Mouse (Mus musculus): Measurements from ENCODE around the gene Tmem150b. TPM values are rescaled to one million over a fixed set of nuclear protein-coding genes. Genes with fewer than 3 reads are reported as not detected.
A peak's percentile ranks its signal among the peaks of the same experiment; 100 is the strongest.

The Tmem150b gene
- polyA plus RNA-seq, 1 experiment from 2014 or later = 0.13 TPM

DNA sequence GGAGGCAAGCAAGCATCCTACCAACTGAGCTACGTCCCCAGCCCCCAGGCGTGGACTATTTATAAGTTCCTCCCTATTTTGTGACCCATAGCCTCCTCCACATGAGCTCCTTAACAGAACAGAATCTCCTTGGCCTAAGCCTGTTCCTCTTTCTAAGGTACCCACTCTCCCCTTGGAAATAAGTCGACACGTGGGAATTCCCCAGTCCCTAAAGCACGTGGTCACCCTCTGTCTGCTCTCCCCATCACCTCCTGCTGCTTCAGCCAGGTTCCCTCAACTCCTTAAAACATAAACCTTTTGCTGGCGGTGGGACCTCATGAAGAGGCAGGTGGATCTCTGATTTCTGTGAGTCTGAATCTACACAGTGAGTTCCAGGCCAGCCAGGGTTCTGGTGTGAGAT lies 8.1 kb downstream of the Tmem150b start:
- H3K4me3 ChIP-seq = no peak overlapping the region
- WGBS = 73% methylated on average over 6 of the region's 6 CpGs

DNA sequence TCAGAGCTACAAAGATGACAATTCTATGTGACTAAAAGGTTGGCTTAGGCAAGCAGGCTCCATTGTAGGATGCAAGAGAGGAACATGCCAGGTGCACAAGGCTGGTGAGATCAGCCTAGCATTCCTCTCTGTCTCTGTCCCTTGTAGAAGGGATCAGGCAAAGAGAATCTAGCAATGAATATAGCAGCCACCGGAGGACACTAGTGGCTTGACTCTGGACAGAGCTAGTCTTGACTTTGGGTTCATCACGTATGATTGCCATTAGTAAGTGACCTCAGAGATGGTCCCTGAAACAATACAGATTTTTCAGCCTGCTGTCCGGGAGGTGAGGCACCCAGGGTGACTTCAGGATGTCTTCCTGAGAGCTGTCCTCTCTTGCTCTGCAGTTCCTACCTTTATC lies 12.5 kb downstream of the Tmem150b start:
- no peak overlapping the region for H3K4me2 ChIP-seq (replicated peaks)
- H3K27me3 ChIP-seq = no peaks in the 10 kb centered on the region
- H3K4me1 ChIP-seq = no peaks in the 10 kb centered on the region
- H3K9me3 ChIP-seq = no peaks in the 10 kb centered on the region
- H3K4me3 ChIP-seq = no peak overlapping the region
- no peak overlapping the region for H3K9ac ChIP-seq
- WGBS = 81% methylated on average over 3 of the region's 3 CpGs
- H3K36me3 ChIP-seq = peaks cover 97% of the 10 kb centered on the region
- ATAC-seq (ENCODE audit: low FRiP score, low read depth) = no peak
- no peak overlapping the region for H3K27ac ChIP-seq

More for the DNA sequence above, 8.1 kb downstream of the Tmem150b start:
- Histone ChIP-seq H3K4me2 (replicated peaks) (no peak overlapping the region), H3K9me3 (no peaks in the 10 kb centered on the region), H3K4me1 (no peaks in the 10 kb centered on the region), H3K27ac (no peak overlapping the region), H3K9ac (no peak overlapping the region), H3K36me3 (peaks cover 59% of the 10 kb centered on the region), H3K27me3 (no peaks in the 10 kb centered on the region)
- ATAC-seq (ENCODE audit: low FRiP score, low read depth) = no peak

DNA sequence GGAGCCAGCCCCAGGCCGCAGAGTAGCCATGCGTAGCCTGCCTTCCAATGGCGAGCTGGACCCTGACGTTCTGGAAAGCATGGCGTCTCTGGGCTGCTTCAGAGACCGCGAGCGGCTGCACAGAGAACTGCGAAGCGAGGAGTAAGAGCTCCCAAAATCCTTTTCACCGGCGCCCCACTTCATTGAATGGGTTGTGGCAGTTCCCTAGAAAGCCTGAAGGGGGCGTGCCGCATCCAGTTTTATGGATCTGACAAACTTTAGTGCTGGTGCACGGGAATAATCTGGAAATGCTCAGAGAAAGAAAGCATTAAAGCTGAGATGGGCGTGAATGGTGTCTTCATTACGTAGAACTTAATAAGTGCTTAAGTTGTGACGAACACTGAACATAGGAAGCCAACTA lies 20.0 kb downstream of the Tmem150b start:
- no peak for ATAC-seq (ENCODE audit: low FRiP score, low read depth)
- no peak overlapping the region for H3K27ac ChIP-seq
- 48% methylated on average over 18 of the region's 18 CpGs for WGBS
- H3K36me3 ChIP-seq = peaks cover 88% of the 10 kb centered on the region
- H3K27me3 ChIP-seq = no peaks in the 10 kb centered on the region
- H3K4me1 ChIP-seq = no peaks in the 10 kb centered on the region
- H3K4me2 ChIP-seq (replicated peaks) = no peak overlapping the region
- H3K9ac ChIP-seq = no peak overlapping the region
- no peaks in the 10 kb centered on the region for H3K9me3 ChIP-seq
- H3K4me3 ChIP-seq = no peak overlapping the region

DNA sequence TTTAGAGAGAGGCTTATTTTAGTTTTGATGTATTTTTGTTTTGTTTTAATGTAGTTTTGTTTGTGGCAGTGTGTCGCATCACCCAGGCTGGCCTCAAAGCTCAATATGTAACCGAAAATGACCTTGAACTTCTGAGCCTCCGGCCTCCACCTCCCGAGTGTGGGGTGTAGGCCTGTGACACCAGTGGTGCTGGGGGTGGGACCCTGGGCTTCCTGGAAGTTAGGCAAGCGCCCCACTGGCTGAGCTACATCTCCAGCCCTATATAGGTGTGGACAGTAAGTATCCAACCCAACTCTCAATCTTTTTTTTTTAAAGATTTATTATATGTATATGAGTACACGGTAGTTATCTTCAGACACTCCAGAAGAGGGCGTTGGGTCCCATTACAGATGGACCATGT lies 21.9 kb downstream of the Tmem150b start:
- Histone ChIP-seq H3K9ac (no peak overlapping the region), H3K4me1 (no peaks in the 10 kb centered on the region), H3K4me2 (replicated peaks) (no peak overlapping the region), H3K9me3 (no peaks in the 10 kb centered on the region), H3K36me3 (peaks cover 87% of the 10 kb centered on the region), H3K27me3 (no peaks in the 10 kb centered on the region), H3K27ac (no peak overlapping the region), H3K4me3 (no peak overlapping the region)
- ATAC-seq (ENCODE audit: low FRiP score, low read depth) = no peak
- 95% methylated on average over 7 of the region's 7 CpGs for WGBS

DNA sequence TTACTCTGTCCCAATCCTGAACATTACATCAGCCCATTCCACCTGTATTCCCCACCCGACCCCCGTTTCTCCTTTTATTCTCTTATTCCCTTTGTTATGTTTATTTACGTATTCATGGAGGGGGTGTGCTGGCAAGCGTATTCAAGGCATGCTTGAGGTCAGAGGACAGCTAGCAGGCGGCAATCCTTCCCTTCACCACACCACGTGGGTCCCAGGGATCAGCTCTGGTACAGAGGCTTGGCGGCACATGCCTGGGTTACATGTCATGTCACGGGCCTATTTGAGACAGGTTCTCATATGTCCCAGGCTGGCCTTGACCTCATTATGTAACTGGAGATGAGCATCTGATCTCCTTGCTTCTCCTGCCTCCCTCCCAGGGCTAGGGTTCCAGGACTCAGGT lies 22.7 kb downstream of the Tmem150b start:
- H3K27ac ChIP-seq = no peak overlapping the region
- no peaks in the 10 kb centered on the region for H3K27me3 ChIP-seq
- no peaks in the 10 kb centered on the region for H3K4me1 ChIP-seq
- no peak overlapping the region for H3K9ac ChIP-seq
- WGBS = 68% methylated on average over 8 of the region's 8 CpGs
- peaks cover 85% of the 10 kb centered on the region for H3K36me3 ChIP-seq
- no peak overlapping the region for H3K4me3 ChIP-seq
- no peak overlapping the region for H3K4me2 ChIP-seq (replicated peaks)
- H3K9me3 ChIP-seq = no peaks in the 10 kb centered on the region
- no peak for ATAC-seq (ENCODE audit: low FRiP score, low read depth)

DNA sequence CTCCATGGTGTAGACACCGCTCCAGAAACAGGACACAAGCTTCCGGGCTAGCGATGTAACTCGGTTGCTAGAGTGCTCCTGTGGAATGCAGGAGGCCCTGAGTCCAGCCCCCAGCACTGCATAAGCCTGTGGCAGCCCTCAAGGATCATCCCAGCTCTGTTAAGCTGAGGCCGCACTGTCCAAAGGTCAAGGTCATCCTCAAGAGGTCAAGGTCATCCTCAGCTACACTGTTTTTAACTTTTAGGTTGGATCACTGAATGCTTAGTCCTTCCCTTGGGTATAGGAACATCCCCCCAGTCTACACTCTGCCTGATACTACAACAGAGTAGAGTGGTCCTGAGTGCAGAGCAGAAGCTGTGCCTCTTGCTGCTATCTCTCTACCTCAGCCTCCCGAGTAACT lies 32.0 kb downstream of the Tmem150b start:
- no peak overlapping the region for H3K4me3 ChIP-seq
- peaks cover 13% of the 10 kb centered on the region for H3K4me1 ChIP-seq
- H3K27me3 ChIP-seq = no peaks in the 10 kb centered on the region
- no peaks in the 10 kb centered on the region for H3K9me3 ChIP-seq
- peaks cover 50% of the 10 kb centered on the region for H3K36me3 ChIP-seq
- H3K4me2 ChIP-seq (replicated peaks) = no peak overlapping the region
- H3K27ac ChIP-seq = no peak overlapping the region
- 96% methylated on average over 6 of the region's 6 CpGs for WGBS
- ATAC-seq (ENCODE audit: low FRiP score, low read depth) = no peak
- H3K9ac ChIP-seq = no peak overlapping the region

DNA sequence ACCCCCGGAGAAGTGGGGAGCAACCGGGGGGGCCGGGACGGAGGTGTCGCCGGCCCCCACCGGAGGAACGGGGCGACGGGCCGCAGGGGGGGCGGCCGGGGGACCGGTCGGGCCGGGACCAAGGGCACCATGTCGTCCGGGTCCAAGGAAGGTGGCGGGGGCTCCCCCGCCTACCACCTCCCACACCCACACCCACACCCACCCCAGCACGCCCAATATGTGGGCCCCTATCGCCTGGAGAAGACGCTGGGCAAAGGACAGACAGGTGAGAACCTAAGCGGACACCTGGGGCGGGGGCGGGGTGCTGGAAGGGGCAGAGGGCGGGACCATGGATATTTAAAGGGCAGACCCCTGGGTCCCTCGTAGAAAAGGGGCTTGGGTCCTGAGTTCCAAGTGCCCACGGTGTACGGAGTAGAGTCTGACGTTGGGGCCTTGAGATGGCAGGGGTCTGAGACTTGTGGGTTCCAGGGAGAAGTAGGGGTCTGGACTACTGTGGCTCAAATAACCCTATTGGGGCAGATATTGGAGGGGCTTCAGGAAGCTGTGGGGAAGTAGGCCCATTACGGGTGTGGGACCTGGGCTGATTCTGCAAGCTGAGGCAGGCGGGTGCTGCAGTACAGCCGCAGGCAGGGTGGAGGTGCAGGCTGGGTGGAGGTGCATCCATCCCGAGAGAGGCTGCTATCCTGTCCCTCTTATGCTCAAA lies 33.9 kb downstream of the Tmem150b start:
- H3K4me1 ChIP-seq = peaks cover 13% of the 10 kb centered on the region
- peak overlapping the region; percentile 93 for H3K27ac ChIP-seq
- ATAC-seq (ENCODE audit: low FRiP score, low read depth) = peak; percentile 51
- peak overlapping the region; percentile 76 for H3K4me2 ChIP-seq (replicated peaks)
- H3K36me3 ChIP-seq = peaks cover 36% of the 10 kb centered on the region
- peak overlapping the region; percentile 89 for H3K4me3 ChIP-seq
- H3K9me3 ChIP-seq = no peaks in the 10 kb centered on the region
- 6% methylated on average over 28 of the region's 35 CpGs for WGBS
- no peaks in the 10 kb centered on the region for H3K27me3 ChIP-seq
- peak overlapping the region; percentile 99 for H3K9ac ChIP-seq

DNA sequence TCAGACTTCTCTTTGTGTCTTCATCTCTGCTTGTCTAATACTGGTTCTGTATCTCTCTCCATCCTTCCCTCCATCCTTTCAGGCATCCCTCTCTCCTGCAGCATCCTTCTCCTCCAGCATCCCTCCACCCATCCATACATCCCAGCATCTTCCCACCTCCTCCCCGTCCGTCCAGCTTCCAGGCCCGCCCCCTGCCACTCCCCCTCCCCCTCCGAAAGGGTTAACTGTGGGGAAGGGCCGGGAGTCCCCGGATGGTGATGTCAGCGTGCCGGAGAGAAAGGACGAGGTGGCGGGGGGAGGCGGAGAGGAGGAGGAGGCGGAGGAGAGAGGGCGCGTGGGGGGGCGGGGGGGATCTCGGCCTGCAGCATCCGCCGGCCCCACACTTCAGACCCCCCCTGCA lies 34.7 kb downstream of the Tmem150b start, which contains the start of gene Brsk1:
Gene Brsk1, plus strand, starts transcription at position 218 of the 400 bp plus-strand sequence.
- WGBS = 0% methylated on average over 4 of the region's 18 CpGs
- peak; percentile 34 for ATAC-seq (ENCODE audit: low FRiP score, low read depth)

DNA sequence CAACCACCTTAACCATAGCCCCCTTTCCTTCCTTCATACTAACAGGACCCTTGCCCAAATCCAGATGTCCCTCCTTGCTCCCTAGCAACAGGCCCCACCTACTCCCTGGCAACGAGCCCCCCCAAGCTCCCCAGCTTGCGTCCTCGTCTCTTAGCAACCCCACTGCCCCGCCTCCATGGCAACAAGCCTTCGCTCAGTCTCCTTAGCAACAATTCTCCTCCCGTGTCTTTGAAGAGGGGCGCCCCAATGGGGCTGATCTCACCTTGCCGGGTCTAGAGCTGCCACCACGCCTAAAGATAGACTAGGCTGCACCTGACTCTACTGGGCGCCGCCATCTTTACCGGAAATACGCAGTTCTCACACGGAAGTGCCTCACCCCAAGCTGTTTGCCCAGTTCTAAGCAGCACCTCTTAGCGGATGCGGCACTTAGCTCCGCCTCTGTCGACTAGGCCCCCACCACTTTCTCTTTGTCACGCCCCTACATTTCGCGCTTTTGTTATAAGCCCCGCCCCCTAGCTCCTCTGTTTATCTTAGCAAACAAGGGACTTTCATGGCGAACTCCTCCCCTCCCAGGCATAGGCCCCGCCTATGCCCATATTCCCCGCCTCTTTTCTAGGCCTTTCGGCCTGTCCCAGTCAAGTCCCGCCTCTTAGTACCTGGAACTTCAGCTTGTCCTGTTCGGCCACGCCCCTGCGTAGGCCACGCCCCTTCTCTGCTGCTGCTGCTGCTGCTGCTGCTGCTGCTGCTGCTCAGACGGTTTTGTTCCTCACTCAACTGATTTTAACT lies 40.2 kb downstream of the Tmem150b start, which contains the start of gene Hspbp1:
Gene Hspbp1, minus strand, starts transcription at position 437 of the 786 bp plus-strand sequence.
- peaks cover 7% of the 10 kb centered on the region for H3K4me1 ChIP-seq
- under 1% methylated on average over 32 of the region's 32 CpGs for WGBS
- peak; percentile 98 for ATAC-seq (ENCODE audit: low FRiP score, low read depth)
- H3K27ac ChIP-seq = peak within 1 kb of the TSS; percentile 33; the same call in 1 of the 2 replicates
- peak within 1 kb of the TSS; percentile 72 for H3K9ac ChIP-seq
- H3K36me3 ChIP-seq = peaks cover 22% of the 10 kb centered on the region
- peak within 1 kb of the TSS; percentile 98 for H3K4me2 ChIP-seq (replicated peaks)
- no peaks in the 10 kb centered on the region for H3K27me3 ChIP-seq
- no peaks in the 10 kb centered on the region for H3K9me3 ChIP-seq
- peak within 1 kb of the TSS; percentile 74 for H3K4me3 ChIP-seq

More for the DNA sequence above, 34.7 kb downstream of the Tmem150b start, which contains the start of gene Brsk1:
- H3K27me3 ChIP-seq = no peaks in the 10 kb centered on the region
- peaks cover 29% of the 10 kb centered on the region for H3K36me3 ChIP-seq
- peaks cover 13% of the 10 kb centered on the region for H3K4me1 ChIP-seq
- H3K9me3 ChIP-seq = no peaks in the 10 kb centered on the region
- H3K9ac ChIP-seq = peak within 1 kb of the TSS; percentile 99
- H3K4me2 ChIP-seq (replicated peaks) = peak within 1 kb of the TSS; percentile 76
- H3K27ac ChIP-seq = peak within 1 kb of the TSS; percentile 93
- peak within 1 kb of the TSS; percentile 89 for H3K4me3 ChIP-seq

DNA sequence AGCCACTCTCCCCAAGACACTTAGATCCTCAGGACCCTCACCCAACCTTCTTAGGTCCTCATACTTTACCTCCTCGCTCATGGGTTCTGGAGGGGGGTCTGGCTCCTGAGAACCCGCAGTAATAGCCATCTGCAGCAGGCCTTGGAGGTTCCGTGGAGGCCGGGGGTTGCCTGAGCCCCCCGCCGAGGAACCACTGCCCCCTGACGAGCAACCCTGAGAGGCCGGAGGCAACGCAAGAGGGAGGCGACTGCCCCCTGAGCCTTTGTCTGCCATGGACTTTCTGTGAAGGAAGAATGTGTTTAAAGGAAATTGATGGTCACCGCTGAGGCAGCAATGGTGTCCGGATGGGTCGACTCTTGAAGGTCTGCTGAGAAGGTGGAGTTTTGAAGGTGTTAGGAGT lies 40.8 kb downstream of the Tmem150b start:
- Histone ChIP-seq H3K4me2 (replicated peaks) (peak overlapping the region; percentile 98), H3K27ac (0 out of 2 replicates have a peak overlapping the region, but pooled peaks have one; percentile 33), H3K4me1 (peaks cover 7% of the 10 kb centered on the region), H3K36me3 (peaks cover 25% of the 10 kb centered on the region), H3K9ac (peak overlapping the region; percentile 72), H3K27me3 (no peaks in the 10 kb centered on the region), H3K9me3 (no peaks in the 10 kb centered on the region), H3K4me3 (peak overlapping the region; percentile 74)
- 1% methylated on average over 13 of the region's 13 CpGs for WGBS
- ATAC-seq (ENCODE audit: low FRiP score, low read depth) = no peak

DNA sequence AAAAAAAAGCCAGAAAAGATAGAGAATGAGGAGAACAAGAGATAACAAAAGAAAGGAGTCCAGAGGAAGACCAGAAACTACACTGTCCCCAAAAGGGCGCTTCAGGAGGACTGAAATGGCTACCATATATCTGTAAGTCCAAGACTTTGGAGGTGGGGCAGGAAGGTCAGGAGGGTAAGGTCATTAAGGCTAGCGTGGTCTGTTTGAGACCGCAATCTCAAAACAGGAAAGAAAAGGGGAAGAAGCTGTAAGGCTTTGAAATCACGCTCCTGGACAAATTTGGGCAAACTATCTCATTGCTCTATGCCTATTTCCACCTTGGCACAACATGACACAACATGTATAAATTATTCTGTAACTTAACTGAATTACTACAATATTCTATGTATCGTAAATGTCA lies 41.7 kb downstream of the Tmem150b start:
- peaks cover 31% of the 10 kb centered on the region for H3K36me3 ChIP-seq
- H3K27me3 ChIP-seq = no peaks in the 10 kb centered on the region
- no peak for ATAC-seq (ENCODE audit: low FRiP score, low read depth)
- no peak overlapping the region for H3K27ac ChIP-seq
- H3K4me2 ChIP-seq (replicated peaks) = no peak overlapping the region
- 82% methylated on average over 5 of the region's 5 CpGs for WGBS
- H3K4me3 ChIP-seq = no peak overlapping the region
- no peaks in the 10 kb centered on the region for H3K9me3 ChIP-seq
- peaks cover 7% of the 10 kb centered on the region for H3K4me1 ChIP-seq
- H3K9ac ChIP-seq = no peak overlapping the region

DNA sequence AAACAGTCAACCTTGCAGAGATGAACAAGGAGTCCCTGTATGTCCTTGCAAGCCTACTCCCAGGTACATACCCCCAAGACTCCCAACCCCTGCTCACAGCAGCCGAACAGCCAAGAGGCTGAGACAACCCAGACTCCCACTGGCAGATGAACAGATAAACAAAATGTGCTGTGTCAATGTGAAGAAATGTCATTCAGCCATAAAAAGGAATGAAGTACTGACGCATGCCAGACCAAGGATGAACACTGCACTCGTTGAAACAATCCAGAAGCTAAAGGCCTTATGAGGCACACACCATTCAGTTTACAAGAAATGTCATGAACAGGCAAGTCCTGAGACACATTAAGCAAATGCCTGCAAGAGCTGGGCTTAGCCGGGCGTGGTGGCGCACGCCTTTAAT lies 49.8 kb downstream of the Tmem150b start:
- no peak for ATAC-seq (ENCODE audit: low FRiP score, low read depth)
- H3K4me1 ChIP-seq = no peaks in the 10 kb centered on the region
- H3K36me3 ChIP-seq = peaks cover 84% of the 10 kb centered on the region
- WGBS = 83% methylated on average over 7 of the region's 7 CpGs
- no peak overlapping the region for H3K9ac ChIP-seq
- no peak overlapping the region for H3K4me3 ChIP-seq
- no peak overlapping the region for H3K4me2 ChIP-seq (replicated peaks)
- no peaks in the 10 kb centered on the region for H3K9me3 ChIP-seq
- no peak overlapping the region for H3K27ac ChIP-seq
- no peaks in the 10 kb centered on the region for H3K27me3 ChIP-seq
